Mouse (Mus musculus): ENCODE results near the gene Cckbr.
"Not testable (repeated sequence)": the region's sequence is repeated elsewhere in the genome, so short reads cannot be mapped to it uniquely, and the experiment has no call there.

Gene Cckbr

GRCm38 (mm10) chr7:105441426-105441825 is 15.9 kb downstream of the Cckbr start:
- DNase-seq: no peak

DNA sequence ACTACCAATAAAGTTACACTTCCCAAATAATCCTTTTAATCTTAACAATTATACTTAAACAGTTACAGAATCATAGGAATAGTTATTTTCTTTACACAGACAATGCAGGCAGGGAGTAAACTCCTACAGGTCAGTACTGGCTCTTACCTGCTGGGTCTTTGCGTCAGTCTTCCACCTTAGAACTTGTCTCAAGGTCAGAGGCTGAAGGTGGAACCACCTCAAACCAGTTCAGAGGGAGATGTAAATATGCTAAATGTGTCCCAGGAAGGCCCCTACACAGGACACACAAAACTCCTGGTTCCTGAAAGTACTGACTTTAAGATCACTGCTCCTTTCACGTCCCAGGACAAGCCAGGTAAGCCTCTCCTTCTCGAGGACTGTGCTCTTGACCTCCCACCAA is 19.5 kb downstream of the Cckbr start:
- DNase-seq: no peak

DNA sequence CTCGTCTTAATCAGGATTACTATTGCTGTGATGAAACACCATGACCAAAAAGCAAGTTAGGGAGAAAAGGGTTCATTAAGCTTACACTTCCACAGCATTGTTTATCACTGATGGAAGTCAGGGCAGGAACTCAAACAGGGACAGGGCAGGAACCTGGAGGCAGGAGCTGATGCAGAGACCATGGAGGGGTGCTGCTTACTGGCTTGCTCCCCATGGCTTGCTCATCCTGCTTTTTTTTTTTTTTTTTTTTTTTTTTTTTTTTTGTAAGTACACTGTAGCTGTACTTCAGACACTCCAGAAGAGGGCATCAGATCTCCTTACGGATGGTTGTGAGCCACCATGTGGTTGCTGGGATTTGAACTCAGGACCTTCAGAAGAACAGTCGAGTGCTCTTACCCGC is 27.8 kb downstream of the Cckbr start:
- DNase-seq: not testable (repeated sequence)

GRCm38 (mm10) chr7:105458546-105458945 is 33.0 kb downstream of the Cckbr start:
- no peak for DNase-seq

DNA sequence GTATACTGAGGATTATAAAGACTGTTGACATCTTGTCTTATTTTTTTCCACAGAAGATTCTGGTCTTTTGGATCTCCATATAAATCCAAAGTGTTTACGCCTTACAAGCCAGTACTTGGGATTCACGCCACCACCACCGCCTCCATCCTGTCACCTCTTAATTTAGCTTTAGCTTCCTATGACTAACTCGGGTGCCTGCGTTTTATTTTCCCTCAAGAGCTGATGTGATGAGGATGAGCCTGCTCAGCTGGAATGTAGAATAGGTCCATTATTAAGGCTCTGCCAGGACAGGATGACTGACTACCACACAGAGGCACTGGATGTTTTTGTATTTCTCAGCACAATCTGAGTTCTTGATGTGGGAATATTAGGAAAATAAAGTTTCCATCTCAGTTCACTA is 40.0 kb downstream of the Cckbr start:
- not testable (repeated sequence) for DNase-seq

GRCm38 (mm10) chr7:105472607-105473006 is 47.1 kb downstream of the Cckbr start:
- no peak for DNase-seq

- no peak for DNase-seq
These were observed 49.3 kb downstream of the Cckbr start for GRCm38 (mm10) chr7:105474771-105475315.

GRCm38 (mm10) chr7:105475396-105475949 is 49.9 kb downstream of the Cckbr start:
- no peak for DNase-seq

DNA sequence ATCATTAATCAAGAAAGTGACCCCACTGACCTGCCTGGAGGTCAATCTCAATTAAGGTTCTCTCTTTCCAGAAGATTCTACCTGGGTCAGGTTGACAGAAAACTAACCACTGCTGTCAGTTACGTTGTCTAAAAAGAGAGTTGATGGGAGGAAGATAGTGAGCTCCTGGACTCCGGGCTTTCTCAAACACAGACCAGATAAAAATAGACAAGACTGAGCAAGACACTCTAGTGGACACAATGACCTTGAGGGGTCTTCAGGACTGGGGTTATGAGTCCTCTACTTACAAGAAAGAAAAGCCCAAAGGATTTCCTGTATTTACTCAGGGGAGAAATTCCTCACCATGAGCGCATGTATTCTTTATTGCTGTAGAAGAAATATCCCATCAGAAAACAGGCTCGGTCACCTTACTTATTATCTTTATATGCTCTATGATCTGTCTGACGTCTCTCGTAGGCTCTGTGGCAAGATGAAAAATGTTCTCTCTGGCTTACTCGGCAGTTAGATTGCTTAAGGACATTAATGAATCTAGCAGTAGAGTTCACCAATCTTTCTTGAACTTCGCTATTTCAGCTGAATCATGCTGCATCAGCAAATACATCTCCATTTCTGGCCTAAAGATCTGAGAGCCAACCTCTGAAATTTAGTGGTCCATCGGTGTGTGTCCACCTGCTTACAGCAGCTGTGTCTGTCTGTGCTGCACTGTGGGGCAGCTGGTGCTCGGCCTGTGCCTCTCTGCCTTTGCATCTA is 51.3 kb downstream of the Cckbr start:
- DNase-seq: no peak

DNA sequence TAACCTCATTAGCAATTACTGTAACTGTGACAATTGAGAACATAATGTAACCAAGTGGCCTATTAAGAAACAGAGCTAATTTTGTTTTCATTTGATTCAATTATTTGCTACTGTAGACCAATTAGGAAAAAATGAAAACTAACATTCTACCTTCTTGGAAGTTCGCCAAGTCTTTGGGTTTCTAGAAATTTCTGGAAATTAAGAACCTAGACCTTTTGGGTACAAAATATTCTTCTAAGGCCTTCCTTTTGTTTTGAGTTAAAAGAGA is 51.8 kb downstream of the Cckbr start:
- no peak for DNase-seq

- peak; percentile 25 for DNase-seq
These were observed 52.3 kb downstream of the Cckbr start for GRCm38 (mm10) chr7:105477841-105478240.

GRCm38 (mm10) chr7:105478344-105478743 is 52.8 kb downstream of the Cckbr start:
- no peak for DNase-seq

DNA sequence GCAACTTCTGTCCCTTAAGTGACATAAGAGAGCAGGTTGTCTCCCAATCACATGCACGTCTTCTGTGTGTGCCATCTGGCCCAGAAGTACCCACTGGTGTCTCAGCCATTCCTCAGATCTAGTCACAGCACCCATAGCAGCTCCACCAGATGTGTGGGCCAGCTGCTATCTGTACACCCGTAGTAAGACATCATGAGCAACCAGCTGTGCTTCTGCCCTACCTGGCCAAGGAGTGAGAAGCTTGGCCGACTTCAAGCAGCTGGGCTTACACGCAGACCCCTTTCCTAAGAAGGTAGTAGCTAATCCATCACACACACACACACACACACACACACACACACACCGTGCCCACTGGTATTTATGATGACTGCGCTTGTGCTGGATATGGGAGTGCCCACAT is 53.7 kb downstream of the Cckbr start:
- no peak for DNase-seq

- DNase-seq: no peak
These were observed 54.5 kb downstream of the Cckbr start for GRCm38 (mm10) chr7:105480081-105480480.

DNA sequence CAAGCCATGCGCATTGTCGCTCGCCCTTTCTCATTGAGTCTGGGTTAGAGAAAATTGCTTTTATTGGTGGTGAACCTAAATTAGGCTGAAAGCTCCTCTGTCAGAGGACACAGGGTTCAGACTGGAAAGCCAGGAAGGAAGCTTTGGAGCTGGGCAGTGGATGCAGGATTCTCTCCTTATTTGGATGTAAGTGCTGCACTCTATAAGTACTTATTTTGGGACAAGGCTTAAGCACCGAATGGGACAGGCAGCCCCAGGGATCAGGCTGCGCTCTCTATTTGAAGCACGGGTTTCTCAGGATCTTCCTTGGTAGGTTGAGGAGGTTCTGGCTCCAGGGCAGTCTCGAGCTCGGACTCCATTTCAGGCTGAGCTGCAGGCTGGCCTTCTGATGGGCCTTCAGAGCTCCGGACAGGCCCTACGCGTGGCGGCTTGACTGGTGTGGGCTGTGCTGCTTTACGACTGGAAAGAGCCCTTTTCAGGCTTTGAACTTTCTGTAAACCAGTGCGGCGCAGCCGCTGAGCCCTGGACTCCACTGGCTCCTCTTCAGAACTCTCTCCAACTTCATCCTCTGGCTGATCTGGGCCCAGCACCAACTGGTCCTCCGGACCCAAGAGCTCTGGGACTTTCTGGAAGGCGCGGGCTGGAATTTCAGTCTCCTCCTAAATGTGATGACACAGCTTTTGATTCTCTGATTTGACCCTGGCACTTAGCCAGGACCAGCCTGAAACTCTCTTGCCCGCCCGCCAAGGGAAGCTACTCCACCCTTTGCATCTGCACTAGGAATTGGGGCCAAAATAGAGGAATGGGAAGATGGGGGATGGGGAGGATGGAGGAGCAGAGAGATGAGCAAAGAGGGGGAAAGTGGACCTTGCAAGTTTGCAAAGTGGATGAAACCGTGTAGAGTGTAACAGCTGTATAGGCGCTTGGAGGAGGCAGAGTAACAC is 55.3 kb downstream of the Cckbr start:
- DNase-seq: peak; percentile 37

DNA sequence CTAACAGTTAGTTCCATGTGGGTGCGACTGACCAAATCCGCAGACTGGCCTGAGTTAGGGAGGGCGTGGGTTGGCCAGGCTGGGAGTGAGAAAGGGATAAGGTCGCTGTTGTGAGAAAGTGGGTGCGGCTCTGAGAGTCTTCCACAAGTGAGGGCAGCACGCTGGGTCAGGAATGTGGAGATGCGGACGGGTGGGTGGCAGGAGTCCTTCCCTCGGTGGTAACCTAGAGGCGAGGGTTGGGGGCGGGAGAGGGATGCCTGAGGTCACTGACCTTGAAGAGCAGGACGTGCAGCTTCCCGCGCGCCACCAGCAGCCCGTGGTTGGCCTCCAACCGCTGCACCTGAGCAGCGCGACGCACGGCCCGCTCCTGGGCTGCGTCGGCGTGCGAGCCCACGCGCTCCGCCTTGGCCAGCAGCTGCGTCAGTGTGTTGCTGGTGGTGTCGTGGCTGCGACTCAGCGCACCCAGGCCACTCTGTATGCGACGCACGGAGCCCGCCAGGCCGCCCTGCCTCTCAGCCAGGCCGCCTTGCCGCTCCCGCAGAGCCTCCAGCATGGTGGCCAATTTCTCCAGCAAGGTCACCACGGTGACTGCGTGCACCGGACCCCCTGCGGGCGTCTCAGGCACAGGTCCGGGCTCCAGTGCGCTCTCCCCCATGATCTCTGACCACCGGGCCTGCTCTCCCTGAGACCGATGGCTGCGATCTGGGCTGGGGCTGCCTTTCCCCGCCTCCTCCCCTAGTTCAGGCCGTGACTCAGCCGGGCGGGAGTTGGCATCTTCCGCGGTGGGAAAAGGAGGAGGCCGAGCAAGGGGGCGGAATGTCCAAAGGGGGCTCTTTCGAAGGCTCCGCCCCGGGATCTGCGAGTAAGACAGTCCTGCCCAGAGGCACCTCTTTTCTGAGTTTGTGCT is 56.2 kb downstream of the Cckbr start, which contains the start of gene Cavin3:
Gene Cavin3 (minus strand): TSS at position 796 of the 907 bp plus-strand sequence.
- peak; percentile 66 for DNase-seq

DNA sequence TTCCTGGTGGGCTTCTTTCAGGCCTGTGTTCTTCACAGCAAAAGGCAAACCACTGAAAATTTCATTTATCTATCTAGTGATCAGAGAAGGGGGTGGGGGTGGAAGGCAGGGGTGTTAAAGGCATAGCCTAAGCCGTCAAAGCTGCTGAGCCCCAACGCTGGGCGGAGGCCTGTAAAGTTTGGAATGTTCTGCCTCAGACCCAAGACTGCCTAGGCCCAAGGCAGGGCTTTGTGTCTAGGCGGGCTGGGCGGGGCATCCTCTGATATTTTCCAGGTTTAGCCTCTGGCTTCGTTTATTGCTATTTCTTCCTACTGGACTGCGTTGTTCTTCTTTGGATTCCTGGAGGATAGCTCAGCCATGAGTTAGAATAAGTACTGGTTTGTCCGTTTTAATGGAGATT is 56.9 kb downstream of the Cckbr start:
- DNase-seq: peak; percentile 12

DNA sequence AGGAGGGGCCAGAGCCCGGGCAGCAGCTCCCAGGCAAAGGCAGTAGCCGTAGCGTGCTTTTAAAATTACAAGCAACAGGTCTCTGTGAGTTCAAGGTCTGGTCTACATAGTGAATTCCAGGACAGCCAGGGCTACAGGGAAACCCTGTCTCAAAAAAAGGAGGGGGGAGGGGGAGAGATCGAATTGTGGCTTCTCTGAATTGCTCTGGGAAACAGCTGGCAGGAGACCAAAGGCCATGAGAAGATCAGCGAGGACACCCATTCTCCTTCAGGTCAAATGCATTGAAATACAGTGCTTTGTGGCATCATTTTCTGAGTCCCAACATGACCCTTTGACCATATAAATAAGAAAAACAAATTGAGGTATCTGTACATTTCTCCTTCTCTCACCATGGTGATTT is 59.5 kb downstream of the Cckbr start:
- no peak for DNase-seq

- no peak for DNase-seq
These were observed 61.8 kb downstream of the Cckbr start for GRCm38 (mm10) chr7:105487104-105487876.

DNA sequence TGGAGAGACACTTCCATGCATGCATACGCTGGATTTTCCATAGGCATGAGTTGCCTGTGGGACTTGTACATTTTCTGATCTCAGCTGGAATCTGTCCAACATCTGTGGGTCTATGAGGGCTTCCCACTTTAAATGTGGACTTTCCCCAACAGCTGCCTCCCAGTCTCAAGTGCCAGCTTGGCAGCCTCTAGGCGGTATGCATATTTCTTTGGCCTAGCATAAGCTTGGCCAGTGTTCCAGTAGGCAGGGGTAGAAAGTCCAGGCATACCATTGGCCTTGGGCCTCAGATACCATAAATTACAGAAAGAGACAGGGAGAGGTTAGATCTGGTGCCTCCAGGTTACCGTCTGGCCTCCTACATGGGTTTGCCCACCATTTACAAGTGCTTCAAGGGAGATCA is 72.3 kb downstream of the Cckbr start:
- DNase-seq: no peak

GRCm38 (mm10) chr7:105498854-105499492 is 73.4 kb downstream of the Cckbr start:
- no peak for DNase-seq

Measured in cerebellum, adult 9-11 months (tissue).